Mouse (Mus musculus) heart, embryonic 13.5 days (tissue): ENCODE measurements around the gene Gm11733. TPM values are rescaled to one million over a fixed set of nuclear protein-coding genes. Genes with fewer than 3 reads are reported as not detected.
A peak's percentile ranks its signal among the peaks of the same experiment; 100 is the strongest.

Experiments
- ATAC-seq: fragments of 200-750 bp; cut with Nextera tagmentation; 2 replicates; pipeline ENCODE4 v1.8.0; 2017; ENCODE audit warnings: moderate TSS enrichment; ENCODE audit not compliant: insufficient number of reproducible peaks, low FRiP score, low TSS enrichment; ENCODE audit errors: extremely low read depth
- H3K27ac ChIP-seq: fragments of 300-500 bp; sonication (generic); replicated peaks from 2 replicates; pipeline ENCODE4 v1.5.1; 2015; ENCODE audit warnings: moderate library complexity, mild to moderate bottlenecking, inconsistent platforms
- H3K27me3 ChIP-seq: fragments of 300-500 bp; sonication (generic); replicated peaks from 2 replicates; pipeline ENCODE4 v1.6.1; 2015; ENCODE audit warnings: mild to moderate bottlenecking, inconsistent platforms
- H3K36me3 ChIP-seq: fragments of 300-500 bp; sonication (generic); 2 replicates; pipeline ENCODE4 v1.6.1; 2015; ENCODE audit warnings: mild to moderate bottlenecking, inconsistent platforms
- H3K4me1 ChIP-seq: fragments of 300-500 bp; sonication (generic); 2 replicates; pipeline ENCODE4 v1.6.1; 2015; ENCODE audit warnings: inconsistent platforms
- H3K4me2 ChIP-seq: fragments of 300-500 bp; sonication (generic); 2 replicates; pipeline ENCODE4 v1.6.1; 2015; ENCODE audit warnings: inconsistent platforms, mild to moderate bottlenecking, moderate library complexity
- H3K4me3 ChIP-seq: fragments of 300-500 bp; sonication (generic); 2 replicates; pipeline ENCODE4 v1.5.1; 2015; ENCODE audit warnings: moderate library complexity, mild to moderate bottlenecking, inconsistent platforms
- H3K9ac ChIP-seq: fragments of 300-500 bp; sonication (generic); 2 replicates; pipeline ENCODE4 v1.6.1; 2015; ENCODE audit warnings: inconsistent platforms, mild to moderate bottlenecking, moderate library complexity
- H3K9me3 ChIP-seq: fragments of 300-500 bp; sonication (generic); 2 replicates; pipeline ENCODE4 v1.6.1; 2016; ENCODE audit warnings: inconsistent platforms
- WGBS: fragments of 180-500 bp; shearing (Covaris S2); methylation state at CpG from one replicate; pipeline ENCODE4 v1.1.7; 2015; ENCODE audit warnings: mixed read lengths; 5-methylcytosine and 5-hydroxymethylcytosine counted together
- polyA plus RNA-seq: library from polyadenylated mRNA; unstranded; fragments of >200 nt; fragmentation: Nextera tagmentation; extraction: Ambion mirVana; gene quantifications from 2 replicates; pipeline ENCODE4 v1.2.1, GENCODE M21; 2015

Gene Gm11733
- polyA plus RNA-seq, 1 experiment from 2014 or later: not detected

DNA sequence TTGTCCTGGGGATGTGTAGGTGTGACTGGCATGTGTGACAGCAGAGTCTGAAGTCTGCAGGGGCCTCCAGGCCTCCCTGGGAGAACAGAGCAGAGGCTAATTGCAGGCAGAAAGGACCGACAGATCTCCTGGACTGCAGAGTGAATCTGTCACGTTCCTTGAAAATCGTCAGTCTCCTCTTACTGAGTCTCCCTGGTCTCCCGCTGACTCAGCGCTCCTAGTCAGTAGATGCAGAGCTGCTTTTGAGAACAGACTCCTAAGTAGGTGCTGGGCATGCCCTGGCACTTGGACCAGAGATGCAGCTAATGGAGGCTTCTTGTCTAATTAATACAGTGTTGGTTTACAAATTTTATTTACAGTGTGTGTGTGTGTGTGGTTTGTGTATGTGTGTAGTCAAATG lies 17.9 kb upstream of the Gm11733 start:
- Histone ChIP-seq H3K4me1 (peaks cover 12% of the 10 kb centered on the region), H3K36me3 (no peaks in the 10 kb centered on the region)
- 21% methylated on average over 5 of the region's 5 CpGs for WGBS

GRCm38 (mm10) chr11:117466911-117467310 lies 17.3 kb upstream of the Gm11733 start:
- H3K27me3 ChIP-seq: peaks cover 40% of the 10 kb centered on the region
- 84% methylated on average over 7 of the region's 7 CpGs for WGBS
- H3K9me3 ChIP-seq: no peaks in the 10 kb centered on the region
- no peak overlapping the region for H3K4me3 ChIP-seq
- no peak overlapping the region for H3K4me2 ChIP-seq
- peaks cover 16% of the 10 kb centered on the region for H3K4me1 ChIP-seq
- ATAC-seq: no peak
- H3K27ac ChIP-seq: no peak overlapping the region
- H3K9ac ChIP-seq: no peak overlapping the region
- H3K36me3 ChIP-seq: no peaks in the 10 kb centered on the region

More for the DNA sequence above, 17.9 kb upstream of the Gm11733 start:
- H3K27ac ChIP-seq: no peak overlapping the region
- no peak overlapping the region for H3K4me3 ChIP-seq
- no peak overlapping the region for H3K4me2 ChIP-seq
- H3K9me3 ChIP-seq: no peaks in the 10 kb centered on the region
- no peak overlapping the region for H3K9ac ChIP-seq
- peaks cover 46% of the 10 kb centered on the region for H3K27me3 ChIP-seq
- ATAC-seq: no peak

DNA sequence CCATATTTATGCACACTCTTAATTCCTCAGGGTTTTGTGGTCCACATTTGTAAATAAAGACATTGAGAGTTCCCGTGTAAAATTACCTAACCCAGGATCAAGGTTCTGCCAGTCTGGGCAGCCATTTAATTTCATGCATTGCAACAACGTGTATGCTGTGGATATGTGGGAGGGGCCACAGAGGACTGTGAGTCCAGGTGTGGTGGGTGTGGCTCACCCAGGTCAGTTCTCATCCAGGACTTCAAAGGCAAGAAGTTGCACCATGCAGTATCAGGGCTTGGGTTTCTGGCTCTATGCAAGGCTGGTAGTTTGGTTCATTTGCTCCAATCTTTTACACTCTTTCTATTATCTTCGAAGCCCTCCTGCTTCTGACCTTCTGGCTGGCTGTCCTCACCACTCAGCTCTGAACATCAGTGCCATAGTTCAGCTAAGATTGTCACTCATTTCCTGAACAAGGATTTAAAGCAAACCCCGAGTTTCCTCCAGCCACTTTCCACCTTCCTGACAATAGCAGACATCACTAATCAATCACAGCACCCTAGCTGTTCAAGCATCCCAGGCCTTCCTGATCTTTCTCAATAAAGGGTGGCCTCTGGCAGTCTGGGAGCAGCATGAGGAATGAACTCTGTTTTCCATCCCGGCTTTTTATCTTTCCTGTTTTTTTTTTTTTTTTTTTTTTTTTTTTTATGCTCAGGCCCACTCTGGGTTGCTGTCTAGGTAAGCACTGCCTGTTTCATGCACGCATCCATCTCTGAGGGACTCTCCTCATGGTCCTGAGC lies 15.4 kb upstream of the Gm11733 start:
- H3K36me3 ChIP-seq: no peaks in the 10 kb centered on the region
- no peak for ATAC-seq
- H3K9me3 ChIP-seq: no peaks in the 10 kb centered on the region
- WGBS: 42% methylated on average over 6 of the region's 6 CpGs
- no peak overlapping the region for H3K4me3 ChIP-seq
- H3K27ac ChIP-seq: no peak overlapping the region
- no peak overlapping the region for H3K4me2 ChIP-seq
- peaks cover 39% of the 10 kb centered on the region for H3K27me3 ChIP-seq
- no peak overlapping the region for H3K9ac ChIP-seq
- H3K4me1 ChIP-seq: peaks cover 11% of the 10 kb centered on the region; the same call in 1 of the 2 replicates

DNA sequence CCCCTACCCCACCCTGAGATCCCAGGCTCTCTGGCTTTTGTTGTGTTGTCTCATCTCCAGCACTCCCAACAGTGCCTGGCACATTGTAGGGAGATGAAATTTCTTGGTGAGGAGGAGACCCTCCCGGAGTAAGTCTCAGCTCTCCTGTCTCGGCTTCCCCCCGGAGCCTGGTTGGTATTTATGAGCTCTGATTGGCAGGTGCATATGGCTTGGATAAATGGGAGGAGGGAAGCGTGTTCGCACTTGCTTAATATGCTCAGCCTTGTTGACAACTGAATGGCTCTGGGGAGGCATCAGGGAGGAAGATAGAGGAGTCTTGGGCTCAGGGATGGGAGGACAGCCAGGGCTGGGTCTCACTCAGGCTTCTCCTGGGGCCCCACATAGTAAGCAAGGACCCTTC lies 14.4 kb upstream of the Gm11733 start:
- peaks cover 11% of the 10 kb centered on the region; the same call in 1 of the 2 replicates for H3K4me1 ChIP-seq
- H3K9ac ChIP-seq: no peak overlapping the region
- H3K9me3 ChIP-seq: no peaks in the 10 kb centered on the region
- H3K36me3 ChIP-seq: no peaks in the 10 kb centered on the region
- H3K4me2 ChIP-seq: no peak overlapping the region
- no peak overlapping the region for H3K4me3 ChIP-seq
- ATAC-seq: no peak
- H3K27ac ChIP-seq: no peak overlapping the region
- 59% methylated on average over 5 of the region's 5 CpGs for WGBS
- peaks cover 34% of the 10 kb centered on the region for H3K27me3 ChIP-seq

DNA sequence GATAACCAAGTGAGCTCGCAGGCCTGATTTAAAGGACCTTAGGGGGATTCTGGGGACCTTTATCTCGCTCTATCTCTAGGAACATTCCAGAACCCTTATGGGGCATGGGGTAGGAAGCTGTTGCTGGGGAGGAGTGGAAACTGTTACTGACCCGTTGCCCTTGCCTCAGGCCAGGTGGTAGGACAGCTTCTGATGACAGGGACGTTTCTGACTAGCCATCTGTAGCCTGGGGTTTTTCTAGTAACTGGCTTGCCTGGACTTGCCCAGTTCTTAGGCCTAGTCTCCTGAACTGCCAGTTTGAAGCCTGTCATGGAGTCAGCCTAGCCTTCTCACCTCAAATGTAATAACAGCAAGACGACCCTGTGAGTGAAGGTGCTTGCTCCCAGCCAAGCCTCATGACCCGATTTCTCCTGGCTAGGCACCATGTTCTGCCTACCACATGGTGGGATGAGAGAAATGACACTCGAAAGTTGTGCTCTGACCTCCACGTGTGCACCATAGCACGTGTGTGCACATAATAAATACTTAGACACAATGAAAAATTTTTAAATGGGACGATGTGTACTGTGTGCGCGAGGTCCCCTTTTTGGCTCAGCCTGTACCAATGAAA lies 13.5 kb upstream of the Gm11733 start:
- Histone ChIP-seq H3K4me3 (no peak overlapping the region), H3K27me3 (peaks cover 26% of the 10 kb centered on the region; the same call in 1 of the 2 replicates), H3K4me2 (no peak overlapping the region), H3K4me1 (peaks cover 11% of the 10 kb centered on the region; the same call in 1 of the 2 replicates), H3K9ac (no peak overlapping the region), H3K36me3 (no peaks in the 10 kb centered on the region), H3K27ac (no peak overlapping the region), H3K9me3 (no peaks in the 10 kb centered on the region)
- no peak for ATAC-seq
- 75% methylated on average over 12 of the region's 12 CpGs for WGBS

GRCm38 (mm10) chr11:117471625-117472283 lies 12.4 kb upstream of the Gm11733 start:
- H3K27me3 ChIP-seq: peaks cover 21% of the 10 kb centered on the region; the same call in 1 of the 2 replicates
- no peak overlapping the region for H3K9ac ChIP-seq
- WGBS: 57% methylated on average over 14 of the region's 14 CpGs
- no peak for ATAC-seq
- no peaks in the 10 kb centered on the region for H3K36me3 ChIP-seq
- H3K4me3 ChIP-seq: no peak overlapping the region
- peaks cover 11% of the 10 kb centered on the region; the same call in 1 of the 2 replicates for H3K4me1 ChIP-seq
- H3K9me3 ChIP-seq: no peaks in the 10 kb centered on the region
- H3K27ac ChIP-seq: no peak overlapping the region
- H3K4me2 ChIP-seq: no peak overlapping the region

GRCm38 (mm10) chr11:117472885-117473284 lies 11.3 kb upstream of the Gm11733 start:
- Histone ChIP-seq H3K4me1 (peaks cover 11% of the 10 kb centered on the region; the same call in 1 of the 2 replicates), H3K4me2 (no peak overlapping the region), H3K27ac (no peak overlapping the region), H3K27me3 (peaks cover 18% of the 10 kb centered on the region; the same call in 1 of the 2 replicates), H3K36me3 (no peaks in the 10 kb centered on the region), H3K9me3 (peaks cover 5% of the 10 kb centered on the region; the same call in 1 of the 2 replicates), H3K9ac (no peak overlapping the region), H3K4me3 (no peak overlapping the region)
- no peak for ATAC-seq
- WGBS: 65% methylated on average over 8 of the region's 8 CpGs

GRCm38 (mm10) chr11:117475204-117475603 lies 9.0 kb upstream of the Gm11733 start:
- no peak for ATAC-seq
- peaks cover 5% of the 10 kb centered on the region; the same call in 1 of the 2 replicates for H3K9me3 ChIP-seq
- H3K36me3 ChIP-seq: no peaks in the 10 kb centered on the region
- no peak overlapping the region for H3K4me3 ChIP-seq
- H3K4me1 ChIP-seq: peaks cover 18% of the 10 kb centered on the region
- 97% methylated on average over 2 of the region's 2 CpGs for WGBS
- H3K27ac ChIP-seq: no peak overlapping the region
- H3K27me3 ChIP-seq: peaks cover 18% of the 10 kb centered on the region; the same call in 1 of the 2 replicates
- no peak overlapping the region for H3K4me2 ChIP-seq
- no peak overlapping the region for H3K9ac ChIP-seq

DNA sequence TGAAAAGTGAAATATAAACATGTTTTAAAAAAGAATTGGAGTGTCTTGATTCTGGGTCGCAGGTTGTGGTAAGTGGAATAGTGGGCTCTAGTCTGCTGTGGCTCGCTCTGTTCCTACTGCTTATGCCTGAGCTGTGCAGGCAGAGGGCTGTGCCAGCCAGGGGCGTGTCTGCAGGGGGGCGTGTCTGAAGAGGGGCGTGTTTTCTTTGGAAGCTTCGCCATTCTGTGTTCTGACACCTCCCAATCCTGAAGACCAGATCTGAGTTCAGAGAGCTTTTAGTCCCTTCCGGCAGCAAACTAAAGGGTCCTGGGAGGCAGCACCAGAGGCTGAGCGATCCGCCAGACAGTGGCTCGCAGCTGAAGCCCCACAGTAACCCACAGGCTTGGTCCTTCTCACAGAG lies 8.5 kb upstream of the Gm11733 start:
- Histone ChIP-seq H3K9ac (no peak overlapping the region), H3K27ac (no peak overlapping the region), H3K4me1 (peaks cover 18% of the 10 kb centered on the region), H3K4me2 (peak overlapping the region; percentile 32), H3K27me3 (peaks cover 18% of the 10 kb centered on the region; the same call in 1 of the 2 replicates), H3K4me3 (no peak overlapping the region), H3K9me3 (peaks cover 5% of the 10 kb centered on the region; the same call in 1 of the 2 replicates), H3K36me3 (no peaks in the 10 kb centered on the region)
- WGBS: 28% methylated on average over 10 of the region's 10 CpGs
- no peak for ATAC-seq

DNA sequence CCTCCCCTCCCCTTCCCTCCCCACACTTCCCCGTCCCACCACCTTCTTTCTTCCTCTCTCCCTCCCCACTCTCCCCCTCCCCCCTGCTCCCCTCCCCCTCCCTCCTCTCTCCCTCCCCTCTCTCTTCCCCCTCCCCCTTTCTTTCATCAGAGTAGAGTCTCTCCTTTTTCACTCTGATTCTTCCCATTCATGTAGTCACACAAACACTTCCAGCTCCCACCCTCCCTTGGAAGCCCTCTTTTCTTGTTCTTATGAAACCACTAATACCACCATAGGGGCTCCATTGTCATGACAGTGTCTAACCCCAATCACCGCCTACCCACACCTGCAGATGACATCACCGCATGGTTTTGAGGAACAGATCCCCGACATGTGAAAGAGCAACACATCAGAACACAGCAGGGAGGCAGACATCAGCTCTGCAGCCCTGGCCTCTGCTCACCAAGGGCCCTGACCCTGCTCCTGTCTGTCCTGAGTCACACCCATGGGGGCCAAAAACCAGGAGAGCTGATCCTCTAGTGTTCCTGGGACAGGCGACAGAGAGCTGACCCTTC lies 7.5 kb upstream of the Gm11733 start:
- H3K27ac ChIP-seq: no peak overlapping the region
- 73% methylated on average over 5 of the region's 5 CpGs for WGBS
- H3K4me1 ChIP-seq: peaks cover 16% of the 10 kb centered on the region
- H3K4me2 ChIP-seq: no peak overlapping the region
- no peaks in the 10 kb centered on the region for H3K36me3 ChIP-seq
- no peak for ATAC-seq
- no peak overlapping the region for H3K4me3 ChIP-seq
- no peak overlapping the region for H3K9ac ChIP-seq
- H3K27me3 ChIP-seq: peaks cover 18% of the 10 kb centered on the region; the same call in 1 of the 2 replicates
- H3K9me3 ChIP-seq: peaks cover 5% of the 10 kb centered on the region; the same call in 1 of the 2 replicates
